Mouse (Mus musculus): ENCODE results near the gene Ubxn10.

- no peak for TF ChIP-seq CTCF (IDR thresholded peaks at IDR 0.05; ENCODE audit: borderline replicate concordance, control insufficient read depth, extremely low read depth, insufficient read depth, low read length, poor library complexity)
- TF ChIP-seq POLR2A (IDR thresholded peaks at IDR 0.05; ENCODE audit: control insufficient read depth, extremely low read depth, insufficient read depth, low read length, poor library complexity), result no peak
These were observed 13.3 kb downstream of the Ubxn10 start for GRCm38 (mm10) chr4:138723493-138724281.

Data from thymus, adult 2 months (tissue).